Mouse (Mus musculus) lung, postnatal 0 days (tissue): ENCODE measurements around the gene Stat1. TPM values are rescaled to one million over a fixed set of nuclear protein-coding genes. Genes with fewer than 3 reads are reported as not detected.

Experiments used
- ATAC-seq: fragments of 200-750 bp; cut with Nextera tagmentation; 2 replicates; pipeline ENCODE4 v1.8.0; 2017; ENCODE audit warnings: moderate library complexity
- DNase-seq: peaks from one replicate; pipeline ENCODE4 v3.0.0-alpha.2; 2016; ENCODE audit warnings: low spot score
- H3K27ac ChIP-seq: fragments of 300-500 bp; sonication (generic); 2 replicates; pipeline ENCODE4 v1.5.1; 2014; ENCODE audit warnings: antibody characterized with exemption, mild to moderate bottlenecking, low read length, mixed read lengths
- H3K27me3 ChIP-seq: fragments of 300-500 bp; sonication (generic); replicated peaks from 2 replicates; pipeline ENCODE4 v1.6.1; 2014; ENCODE audit warnings: low read length, mixed read lengths; ENCODE audit not compliant: insufficient read depth
- H3K36me3 ChIP-seq: fragments of 300-500 bp; sonication (generic); 2 replicates; pipeline ENCODE4 v1.6.1; 2014; ENCODE audit warnings: low read length, mixed read lengths; ENCODE audit not compliant: insufficient read depth
- H3K4me1 ChIP-seq: fragments of 300-500 bp; sonication (generic); 2 replicates; pipeline ENCODE4 v1.6.1; 2014; ENCODE audit warnings: antibody characterized with exemption, low read depth, low read length, mixed read lengths; ENCODE audit not compliant: insufficient read depth
- H3K4me2 ChIP-seq: fragments of 300-500 bp; sonication (generic); replicated peaks from 2 replicates; pipeline ENCODE4 v1.6.1; 2014; ENCODE audit warnings: low read depth, mild to moderate bottlenecking, low read length, moderate library complexity, mixed read lengths
- H3K4me3 ChIP-seq: fragments of 300-500 bp; sonication (generic); 2 replicates; pipeline ENCODE4 v1.5.1; 2014; ENCODE audit warnings: low read depth, low read length
- H3K9ac ChIP-seq: fragments of 300-500 bp; sonication (generic); replicated peaks from 2 replicates; pipeline ENCODE4 v1.6.1; 2014; ENCODE audit warnings: low read depth, mild to moderate bottlenecking
- H3K9me3 ChIP-seq: fragments of 300-500 bp; sonication (generic); 2 replicates; pipeline ENCODE4 v1.6.1; 2016; ENCODE audit warnings: low read length, mixed read lengths
- CTCF ChIP-seq: IDR thresholded peaks from 2 replicates; pipeline ENCODE4 v1.5.1; 2016; ENCODE audit warnings: antibody characterized with exemption, mild to moderate bottlenecking
- EP300 ChIP-seq: IDR thresholded peaks from 2 replicates; pipeline ENCODE4 v1.6.1; 2016; ENCODE audit warnings: antibody characterized with exemption, mild to moderate bottlenecking, control low read depth
- WGBS: fragments of 180-500 bp; shearing (Covaris S2); extraction: QIAGEN DNeasy Blood & Tissue Kit; methylation state at CpG from one replicate; pipeline ENCODE4 v1.1.7; 2014; 5-methylcytosine and 5-hydroxymethylcytosine counted together
- polyA plus RNA-seq: library from polyadenylated mRNA; unstranded; fragments of >200 nt; fragmentation: Nextera tagmentation; extraction: Ambion mirVana; gene quantifications from 2 replicates; pipeline ENCODE4 v1.2.1, GENCODE M21; 2015

The Stat1 gene
- polyA plus RNA-seq, 1 experiment from 2014 or later: 36.3 TPM

GRCm38 (mm10) chr1:52151166-52151565 lies 31.9 kb downstream of the Stat1 start:
- Histone ChIP-seq H3K4me2 (no peak overlapping the region), H3K4me3 (no peak overlapping the region), H3K9me3 (no peaks in the 10 kb centered on the region), H3K4me1 (no peaks in the 10 kb centered on the region), H3K9ac (no peak overlapping the region), H3K27ac (no peak overlapping the region), H3K36me3 (peaks cover 33% of the 10 kb centered on the region), H3K27me3 (no peaks in the 10 kb centered on the region)
- WGBS: 94% methylated on average over 5 of the region's 5 CpGs
- ATAC-seq (no peak), DNase-seq (no peak)
- TF ChIP-seq EP300: no peak

GRCm38 (mm10) chr1:52152369-52152768 lies 33.1 kb downstream of the Stat1 start:
- Histone ChIP-seq H3K9me3 (no peaks in the 10 kb centered on the region), H3K36me3 (peaks cover 44% of the 10 kb centered on the region), H3K9ac (no peak overlapping the region), H3K4me1 (no peaks in the 10 kb centered on the region), H3K4me3 (no peak overlapping the region), H3K4me2 (no peak overlapping the region), H3K27ac (no peak overlapping the region), H3K27me3 (no peaks in the 10 kb centered on the region)
- no peak for DNase-seq
- 63% methylated on average over 13 of the region's 13 CpGs for WGBS
- TF ChIP-seq CTCF: no peak
- no peak for TF ChIP-seq EP300
- 0 out of 2 replicates have a peak, but pooled peaks have one; percentile 21 for ATAC-seq

- ATAC-seq (no peak), DNase-seq (no peak)
- TF ChIP-seq EP300 (no peak), CTCF (no peak)
- peaks cover 47% of the 10 kb centered on the region for H3K36me3 ChIP-seq
- no peaks in the 10 kb centered on the region for H3K27me3 ChIP-seq
- no peak overlapping the region for H3K4me2 ChIP-seq
- no peak overlapping the region for H3K9ac ChIP-seq
- H3K9me3 ChIP-seq: no peaks in the 10 kb centered on the region
- WGBS: 78% methylated on average over 3 of the region's 3 CpGs
- no peaks in the 10 kb centered on the region for H3K4me1 ChIP-seq
- no peak overlapping the region for H3K4me3 ChIP-seq
- no peak overlapping the region for H3K27ac ChIP-seq
Observed at GRCm38 (mm10) chr1:52152936-52153335, 33.7 kb downstream of the Stat1 start.

- H3K9ac ChIP-seq: no peak overlapping the region
- no peak overlapping the region for H3K4me3 ChIP-seq
- H3K27me3 ChIP-seq: no peaks in the 10 kb centered on the region
- 92% methylated on average over 8 of the region's 8 CpGs for WGBS
- TF ChIP-seq EP300 (no peak), CTCF (no peak)
- H3K4me1 ChIP-seq: no peaks in the 10 kb centered on the region
- no peak for DNase-seq
- peaks cover 64% of the 10 kb centered on the region for H3K36me3 ChIP-seq
- H3K9me3 ChIP-seq: no peaks in the 10 kb centered on the region
- no peak overlapping the region for H3K27ac ChIP-seq
- no peak for ATAC-seq
- no peak overlapping the region for H3K4me2 ChIP-seq
Observed at GRCm38 (mm10) chr1:52154890-52155289, 35.6 kb downstream of the Stat1 start.

GRCm38 (mm10) chr1:52156351-52156750 lies 37.1 kb downstream of the Stat1 start:
- DNase-seq: no peak
- 87% methylated on average over 10 of the region's 10 CpGs for WGBS
- no peak for TF ChIP-seq CTCF
- TF ChIP-seq EP300: no peak

GRCm38 (mm10) chr1:52158040-52158439 lies 38.8 kb downstream of the Stat1 start:
- Histone ChIP-seq H3K4me3 (no peak overlapping the region), H3K27me3 (no peaks in the 10 kb centered on the region), H3K36me3 (peaks cover 67% of the 10 kb centered on the region), H3K4me2 (no peak overlapping the region), H3K4me1 (no peaks in the 10 kb centered on the region), H3K9me3 (no peaks in the 10 kb centered on the region), H3K27ac (no peak overlapping the region), H3K9ac (no peak overlapping the region)
- ATAC-seq (no peak), DNase-seq (no peak)
- TF ChIP-seq EP300: no peak
- TF ChIP-seq CTCF: no peak
- 92% methylated on average over 2 of the region's 2 CpGs for WGBS

More at GRCm38 (mm10) chr1:52156351-52156750, 37.1 kb downstream of the Stat1 start:
- Histone ChIP-seq H3K9ac (no peak overlapping the region), H3K27ac (no peak overlapping the region), H3K27me3 (no peaks in the 10 kb centered on the region), H3K4me3 (no peak overlapping the region), H3K36me3 (peaks cover 63% of the 10 kb centered on the region), H3K4me2 (no peak overlapping the region), H3K9me3 (no peaks in the 10 kb centered on the region), H3K4me1 (no peaks in the 10 kb centered on the region)
- no peak for ATAC-seq
